Mouse (Mus musculus): ENCODE measurements around the gene Fignl2. TPM values are rescaled to one million over a fixed set of nuclear protein-coding genes. Genes with fewer than 3 reads are reported as not detected.

Gene Fignl2
- polyA plus RNA-seq, 1 experiment from 2014 or later, result 0.37 TPM

DNA sequence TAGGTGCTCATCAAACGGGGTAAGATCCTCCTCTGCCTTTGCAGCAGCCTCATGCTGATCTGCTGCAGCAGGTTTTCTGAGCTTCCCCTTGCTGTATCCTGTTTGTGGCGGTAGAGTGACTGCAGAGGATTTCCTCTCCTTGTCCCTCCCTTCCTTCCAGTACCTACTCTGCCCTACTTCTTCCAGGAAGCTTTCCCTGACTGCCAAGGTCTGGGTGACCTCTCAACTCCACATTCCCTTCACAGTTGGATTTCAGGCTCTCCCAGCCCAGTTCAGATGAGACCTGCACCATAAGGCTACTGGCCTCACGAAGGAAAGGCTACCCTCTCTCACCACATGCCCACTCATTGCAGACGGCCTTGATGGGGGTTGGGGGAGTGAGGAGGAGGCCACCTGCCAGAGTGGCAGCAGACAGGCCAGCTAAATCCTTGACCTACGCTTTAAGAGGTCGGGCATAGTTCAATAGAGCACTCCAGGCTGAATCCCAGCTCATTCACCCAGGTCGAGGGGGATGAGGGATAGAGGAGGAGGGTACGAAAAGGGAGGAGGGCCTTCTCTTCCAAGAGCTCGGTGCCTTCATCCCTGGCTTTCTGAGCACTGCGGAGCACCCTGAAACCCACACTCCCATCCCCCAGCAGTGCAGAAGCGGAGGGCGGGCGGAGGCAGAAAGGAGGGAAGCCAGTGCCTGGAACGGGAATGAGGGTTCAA is 13.9 kb upstream of the Fignl2 start:
- no peak overlapping the region for H3K9ac ChIP-seq (replicated peaks)
- peak; percentile 28 for ATAC-seq (ENCODE audit: low FRiP score, low read depth)

DNA sequence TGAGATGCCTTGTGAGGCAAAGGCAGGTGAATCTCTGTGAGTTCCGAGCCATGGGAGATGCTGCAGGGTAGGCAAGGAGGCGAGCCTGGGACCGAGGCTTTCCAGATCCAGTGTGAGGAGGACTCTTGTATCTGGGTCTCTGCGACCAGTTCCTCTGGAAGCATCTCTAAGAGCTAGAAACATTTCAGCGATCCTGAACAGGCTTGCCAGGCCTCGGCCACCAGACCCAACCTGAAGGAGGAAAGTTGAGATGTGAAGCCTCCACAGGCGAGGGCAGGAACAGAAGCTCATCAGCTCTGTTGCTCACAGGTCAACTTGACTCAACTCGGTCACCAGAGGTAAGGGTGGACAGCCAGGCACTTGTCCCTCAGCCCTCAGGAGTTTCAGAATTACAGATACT is 13.2 kb upstream of the Fignl2 start:
- no peak overlapping the region for H3K9ac ChIP-seq (replicated peaks)
- no peak overlapping the region for H3K27ac ChIP-seq (replicated peaks)
- ATAC-seq (ENCODE audit: low FRiP score, low read depth), result no peak
- H3K36me3 ChIP-seq, result no peaks in the 10 kb centered on the region
- no peaks in the 10 kb centered on the region; the same call in 1 of the 2 replicates for H3K27me3 ChIP-seq
- no peak overlapping the region for H3K4me3 ChIP-seq
- WGBS, result 92% methylated on average over 8 of the region's 8 CpGs
- no peak overlapping the region for H3K4me2 ChIP-seq (replicated peaks)
- H3K9me3 ChIP-seq, result no peaks in the 10 kb centered on the region
- peaks cover 41% of the 10 kb centered on the region for H3K4me1 ChIP-seq

More for the DNA sequence above, 13.9 kb upstream of the Fignl2 start:
- WGBS, result 10% methylated on average over 14 of the region's 14 CpGs
- Histone ChIP-seq H3K36me3 (no peaks in the 10 kb centered on the region), H3K4me2 (replicated peaks) (peak overlapping the region; percentile 41), H3K27ac (replicated peaks) (peak overlapping the region; percentile 89), H3K4me3 (peak overlapping the region; percentile 10; the same call in 1 of the 2 replicates), H3K9me3 (no peaks in the 10 kb centered on the region), H3K27me3 (no peaks in the 10 kb centered on the region; the same call in 1 of the 2 replicates), H3K4me1 (peaks cover 42% of the 10 kb centered on the region)

DNA sequence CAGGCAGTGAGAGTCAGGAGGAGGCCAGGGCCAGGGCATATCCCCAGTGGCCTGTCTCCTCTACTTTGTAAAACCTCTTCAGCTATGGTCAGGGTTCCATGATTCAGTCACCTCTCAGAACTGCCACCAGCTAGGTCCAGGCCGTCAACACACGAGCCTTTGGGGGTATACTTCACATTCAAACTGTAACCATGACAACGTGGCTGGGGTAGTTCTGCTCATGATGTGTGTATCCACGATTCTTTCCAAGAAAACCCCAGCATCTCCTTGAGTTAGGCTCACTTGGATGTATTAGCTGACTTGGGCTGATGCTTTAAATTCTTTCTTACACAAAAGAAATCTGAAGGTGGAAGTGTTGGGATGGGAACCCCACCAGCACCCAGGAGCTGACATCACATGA is 9.9 kb upstream of the Fignl2 start:
- Histone ChIP-seq H3K27me3 (no peaks in the 10 kb centered on the region; the same call in 1 of the 2 replicates), H3K4me2 (replicated peaks) (no peak overlapping the region), H3K4me3 (no peak overlapping the region), H3K9me3 (no peaks in the 10 kb centered on the region), H3K9ac (replicated peaks) (no peak overlapping the region), H3K4me1 (peaks cover 23% of the 10 kb centered on the region), H3K36me3 (no peaks in the 10 kb centered on the region), H3K27ac (replicated peaks) (no peak overlapping the region)
- 47% methylated on average over 4 of the region's 4 CpGs for WGBS
- no peak for ATAC-seq (ENCODE audit: low FRiP score, low read depth)

DNA sequence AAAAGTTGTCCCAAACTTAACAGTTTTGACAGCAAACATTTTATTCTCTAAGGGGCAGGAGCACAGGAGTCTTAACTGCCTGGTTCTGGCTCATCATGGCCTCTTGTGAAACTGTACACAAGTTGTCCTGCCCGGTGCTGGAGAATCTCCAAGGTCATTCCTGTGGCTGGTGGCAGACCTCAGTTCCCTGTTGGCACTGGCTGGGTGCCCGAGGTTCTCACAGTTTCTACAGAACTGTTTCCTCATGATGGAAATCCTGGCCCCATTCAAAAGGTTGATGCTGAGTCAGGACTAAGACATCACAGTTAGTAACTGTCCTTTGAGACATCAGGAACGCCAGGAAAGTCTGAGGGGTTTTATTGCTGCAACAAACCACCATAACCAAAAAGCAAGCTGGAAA is 8.6 kb upstream of the Fignl2 start:
- H3K27ac ChIP-seq (replicated peaks), result no peak overlapping the region
- peaks cover 3% of the 10 kb centered on the region; the same call in 1 of the 2 replicates for H3K27me3 ChIP-seq
- no peaks in the 10 kb centered on the region for H3K9me3 ChIP-seq
- H3K9ac ChIP-seq (replicated peaks), result no peak overlapping the region
- H3K4me1 ChIP-seq, result peaks cover 10% of the 10 kb centered on the region
- H3K36me3 ChIP-seq, result no peaks in the 10 kb centered on the region
- no peak overlapping the region for H3K4me3 ChIP-seq
- WGBS, result 77% methylated on average over 3 of the region's 3 CpGs
- no peak for ATAC-seq (ENCODE audit: low FRiP score, low read depth)
- H3K4me2 ChIP-seq (replicated peaks), result no peak overlapping the region

DNA sequence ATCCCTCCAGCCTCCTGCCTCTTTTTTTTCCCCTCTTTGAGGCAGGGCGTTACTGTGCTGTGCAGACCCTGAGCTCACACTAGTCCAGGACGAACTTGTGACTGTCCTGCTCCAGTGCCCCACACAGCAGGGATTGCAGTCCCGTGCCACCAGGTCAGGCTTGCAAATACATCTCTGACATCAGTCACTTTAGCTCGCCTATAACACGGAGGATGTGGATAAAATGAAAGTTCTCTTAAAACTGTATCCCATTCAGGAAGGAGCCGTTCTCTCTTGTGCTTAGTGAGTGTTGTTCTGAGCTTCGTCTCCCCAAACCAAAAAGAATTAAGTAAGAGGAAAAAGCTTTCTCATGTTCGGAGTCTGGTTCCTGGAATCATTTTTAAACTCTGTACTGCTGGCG is 8.1 kb upstream of the Fignl2 start:
- H3K4me3 ChIP-seq, result no peak overlapping the region
- H3K4me2 ChIP-seq (replicated peaks), result no peak overlapping the region
- no peak for ATAC-seq (ENCODE audit: low FRiP score, low read depth)
- no peaks in the 10 kb centered on the region for H3K9me3 ChIP-seq
- no peaks in the 10 kb centered on the region for H3K36me3 ChIP-seq
- 68% methylated on average over 9 of the region's 9 CpGs for WGBS
- H3K9ac ChIP-seq (replicated peaks), result no peak overlapping the region
- peaks cover 7% of the 10 kb centered on the region; the same call in 1 of the 2 replicates for H3K4me1 ChIP-seq
- H3K27me3 ChIP-seq, result peaks cover 7% of the 10 kb centered on the region; the same call in 1 of the 2 replicates
- no peak overlapping the region for H3K27ac ChIP-seq (replicated peaks)

DNA sequence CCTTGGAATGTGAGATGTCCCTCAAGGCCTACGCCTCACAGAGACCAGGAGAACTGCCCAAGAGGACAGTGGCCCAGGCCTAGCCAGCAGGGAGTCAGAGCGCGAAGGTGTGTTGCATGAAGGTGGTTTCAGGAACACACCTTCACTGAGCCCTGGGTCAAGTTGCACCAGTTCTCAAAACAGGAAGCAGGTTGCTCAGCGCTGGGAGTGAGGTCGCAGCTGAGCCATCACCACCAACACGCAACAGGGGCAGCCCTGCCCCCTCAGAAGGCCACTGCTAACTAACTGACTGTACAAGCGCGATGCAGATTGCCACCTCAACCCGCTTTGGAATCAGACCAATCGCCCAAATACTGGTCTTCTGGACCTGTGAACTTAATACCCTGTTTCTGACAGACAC is 6.1 kb upstream of the Fignl2 start:
- no peak for ATAC-seq (ENCODE audit: low FRiP score, low read depth)
- H3K36me3 ChIP-seq, result no peaks in the 10 kb centered on the region
- no peak overlapping the region for H3K9ac ChIP-seq (replicated peaks)
- H3K4me1 ChIP-seq, result peaks cover 7% of the 10 kb centered on the region
- WGBS, result 80% methylated on average over 10 of the region's 10 CpGs
- H3K27me3 ChIP-seq, result peaks cover 21% of the 10 kb centered on the region
- no peak overlapping the region for H3K4me3 ChIP-seq
- no peaks in the 10 kb centered on the region for H3K9me3 ChIP-seq
- no peak overlapping the region for H3K4me2 ChIP-seq (replicated peaks)
- H3K27ac ChIP-seq (replicated peaks), result no peak overlapping the region

DNA sequence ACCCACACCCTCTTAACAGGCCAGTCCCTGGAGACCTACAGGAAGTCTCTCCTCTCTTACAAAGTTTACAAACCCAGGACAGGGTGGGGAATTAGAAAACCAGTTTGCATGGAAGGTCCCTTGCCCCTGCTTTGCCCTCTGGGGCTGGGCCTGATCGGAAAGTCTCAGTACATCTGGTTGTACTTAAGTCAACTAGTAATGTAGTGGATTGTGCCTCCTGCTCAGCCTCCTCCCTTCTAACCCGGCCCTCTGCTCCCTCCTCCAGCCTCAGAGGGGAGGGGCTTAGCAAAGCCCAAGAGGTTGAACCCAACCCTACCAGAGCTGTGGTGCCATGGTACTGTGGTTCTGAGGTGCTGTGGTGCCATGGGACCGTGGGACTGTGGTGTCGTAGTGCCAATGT is 3.9 kb upstream of the Fignl2 start:
- H3K9ac ChIP-seq (replicated peaks), result no peak overlapping the region
- no peak for ATAC-seq (ENCODE audit: low FRiP score, low read depth)
- no peak overlapping the region for H3K4me3 ChIP-seq
- H3K4me2 ChIP-seq (replicated peaks), result no peak overlapping the region
- WGBS, result 61% methylated on average over 4 of the region's 4 CpGs
- H3K9me3 ChIP-seq, result no peaks in the 10 kb centered on the region
- H3K36me3 ChIP-seq, result no peaks in the 10 kb centered on the region
- no peak overlapping the region for H3K27ac ChIP-seq (replicated peaks)
- H3K27me3 ChIP-seq, result peaks cover 30% of the 10 kb centered on the region
- H3K4me1 ChIP-seq, result peaks cover 16% of the 10 kb centered on the region

DNA sequence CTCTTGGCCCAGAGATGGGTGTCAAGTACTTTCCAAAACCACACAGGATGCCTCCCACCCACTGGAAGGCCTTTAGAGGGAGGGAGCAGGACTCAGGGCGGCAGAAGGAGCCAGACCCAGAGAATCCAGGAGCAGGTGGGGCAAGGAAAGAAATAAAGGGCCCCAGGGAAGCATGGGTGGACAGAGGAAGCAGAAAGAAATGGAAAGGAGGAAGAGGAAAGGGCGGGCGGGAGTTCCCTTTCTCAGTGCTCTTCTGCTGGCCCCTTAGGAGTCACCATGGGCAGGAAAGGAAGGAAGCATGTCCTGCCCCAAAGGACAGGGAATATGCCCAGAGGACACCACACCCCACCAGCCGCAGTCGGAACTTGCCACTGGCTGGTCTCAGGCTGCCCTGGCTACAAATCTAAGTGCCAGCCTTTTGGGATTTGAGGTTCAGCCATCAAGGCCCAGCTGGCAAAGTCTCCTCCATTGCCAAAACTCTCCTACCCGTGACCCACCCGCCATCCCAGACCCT is 2.7 kb upstream of the Fignl2 start:
- 78% methylated on average over 7 of the region's 7 CpGs for WGBS
- H3K27ac ChIP-seq (replicated peaks), result no peak overlapping the region

DNA sequence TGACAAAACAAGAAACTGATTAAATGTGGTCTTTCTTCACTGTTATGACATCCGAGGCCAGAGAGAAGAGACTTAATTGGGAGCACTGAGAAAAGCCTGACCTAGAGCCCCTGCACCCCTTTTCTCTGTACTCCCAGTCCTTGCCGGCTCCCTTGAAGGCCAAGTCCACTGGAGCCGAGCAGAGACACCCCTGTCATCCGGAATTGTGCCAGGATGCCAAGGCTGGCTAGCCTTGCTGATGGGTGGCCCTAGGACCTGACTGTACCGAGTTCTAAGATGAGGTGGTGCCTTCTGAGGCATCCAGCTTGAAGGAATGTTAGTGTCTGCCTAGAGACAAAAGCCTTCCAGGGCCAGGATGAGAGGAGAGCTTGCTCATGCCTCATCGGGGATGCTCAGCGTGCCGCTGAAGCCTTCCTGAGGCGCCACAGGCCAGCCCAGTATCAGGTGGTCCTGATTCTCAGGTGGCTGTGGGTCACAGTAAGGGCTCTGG is 1.7 kb upstream of the Fignl2 start:
- H3K4me3 ChIP-seq, result no peak overlapping the region
- H3K9ac ChIP-seq (replicated peaks), result no peak overlapping the region
- peaks cover 30% of the 10 kb centered on the region for H3K27me3 ChIP-seq
- H3K9me3 ChIP-seq, result no peaks in the 10 kb centered on the region
- H3K4me1 ChIP-seq, result peaks cover 36% of the 10 kb centered on the region
- ATAC-seq (ENCODE audit: low FRiP score, low read depth), result no peak
- no peak overlapping the region for H3K4me2 ChIP-seq (replicated peaks)
- no peak overlapping the region for H3K27ac ChIP-seq (replicated peaks)
- H3K36me3 ChIP-seq, result no peaks in the 10 kb centered on the region
- 78% methylated on average over 9 of the region's 9 CpGs for WGBS

More for the DNA sequence above, 2.7 kb upstream of the Fignl2 start:
- ATAC-seq (ENCODE audit: low FRiP score, low read depth), result no peak
- Histone ChIP-seq H3K36me3 (no peaks in the 10 kb centered on the region), H3K4me3 (no peak overlapping the region), H3K9ac (replicated peaks) (peak overlapping the region; percentile 28; the same call in 1 of the 2 replicates), H3K27me3 (peaks cover 30% of the 10 kb centered on the region), H3K9me3 (no peaks in the 10 kb centered on the region), H3K4me2 (replicated peaks) (no peak overlapping the region), H3K4me1 (peaks cover 27% of the 10 kb centered on the region)

DNA sequence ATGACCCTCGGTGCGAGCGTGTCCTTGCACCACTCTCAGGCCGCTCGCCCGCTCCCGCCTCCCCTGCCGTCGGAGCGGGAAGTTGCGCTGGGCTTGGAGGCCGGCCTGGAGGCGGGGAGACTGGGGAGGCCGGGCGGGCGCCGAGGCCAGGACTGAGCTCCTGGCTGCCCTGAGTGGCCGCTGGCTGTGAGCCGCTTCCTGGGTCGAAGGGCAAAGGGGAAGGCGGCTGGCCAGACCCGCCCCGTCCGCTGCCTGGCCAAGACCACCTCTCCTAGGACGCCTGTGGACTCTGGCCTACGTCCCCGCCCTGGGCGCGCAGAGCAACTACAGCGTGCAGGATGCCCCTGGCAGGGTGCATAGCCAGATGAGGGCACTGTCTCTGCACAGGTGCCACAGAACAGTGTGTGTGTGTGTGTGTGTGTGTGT is 377 bp upstream of the Fignl2 start:
- H3K9me3 ChIP-seq, result no peaks in the 10 kb centered on the region
- H3K4me1 ChIP-seq, result peaks cover 41% of the 10 kb centered on the region
- WGBS, result 1% methylated on average over 23 of the region's 30 CpGs
- ATAC-seq (ENCODE audit: low FRiP score, low read depth), result peak; percentile 56
- peak overlapping the region; percentile 95 for H3K27ac ChIP-seq (replicated peaks)
- peak overlapping the region; percentile 95 for H3K9ac ChIP-seq (replicated peaks)
- no peaks in the 10 kb centered on the region for H3K36me3 ChIP-seq
- peak overlapping the region; percentile 86 for H3K4me2 ChIP-seq (replicated peaks)
- peaks cover 30% of the 10 kb centered on the region for H3K27me3 ChIP-seq
- peak overlapping the region; percentile 97 for H3K4me3 ChIP-seq

DNA sequence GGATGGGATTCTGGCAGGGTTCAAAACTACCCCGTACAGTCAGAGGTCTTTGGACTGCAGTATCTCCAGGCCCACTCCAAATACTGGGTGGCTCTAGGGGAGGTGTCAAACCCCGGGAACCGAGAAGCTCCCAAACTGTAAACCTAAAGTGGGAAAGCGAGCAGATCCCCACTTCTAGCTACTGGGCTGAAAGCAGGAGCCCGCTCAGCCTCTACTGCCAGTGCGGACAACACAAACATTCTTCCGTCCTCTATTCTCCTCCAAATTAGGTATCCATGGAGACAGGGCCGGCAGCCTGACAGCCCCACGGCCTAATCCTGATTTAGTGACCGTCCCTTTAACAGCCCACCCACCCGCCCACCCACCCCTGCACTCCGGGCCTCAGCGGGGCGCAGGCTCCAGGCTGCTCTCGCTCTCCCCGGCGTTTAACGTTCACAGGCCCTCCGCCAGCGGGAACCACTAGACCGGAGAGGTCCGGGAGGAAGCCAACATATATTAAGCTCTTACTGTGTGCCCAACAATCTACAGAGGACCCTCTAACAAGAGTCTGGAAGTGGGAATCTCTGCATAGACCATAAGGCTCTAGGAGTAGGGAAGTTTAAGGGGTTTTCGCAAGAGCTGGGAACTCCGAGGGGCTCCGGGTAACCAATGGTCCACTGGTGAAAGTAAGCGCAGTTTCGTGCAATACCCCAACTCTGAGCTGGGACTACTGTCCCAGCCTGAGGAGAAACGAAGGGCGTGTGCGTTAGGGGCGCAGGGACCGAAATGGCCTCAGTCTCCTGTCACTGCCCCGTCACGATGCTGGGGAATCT is 1.2 kb downstream of the Fignl2 start:
- peak; percentile 59 for ATAC-seq (ENCODE audit: low FRiP score, low read depth)
- Histone ChIP-seq H3K9ac (replicated peaks) (peak overlapping the region; percentile 95), H3K27ac (replicated peaks) (peak overlapping the region; percentile 95), H3K4me3 (peak overlapping the region; percentile 97), H3K36me3 (no peaks in the 10 kb centered on the region), H3K9me3 (no peaks in the 10 kb centered on the region), H3K27me3 (peaks cover 27% of the 10 kb centered on the region), H3K4me1 (peaks cover 44% of the 10 kb centered on the region), H3K4me2 (replicated peaks) (peak overlapping the region; percentile 86)
- under 1% methylated on average over 34 of the region's 34 CpGs for WGBS
